In the genomic region with DNA sequence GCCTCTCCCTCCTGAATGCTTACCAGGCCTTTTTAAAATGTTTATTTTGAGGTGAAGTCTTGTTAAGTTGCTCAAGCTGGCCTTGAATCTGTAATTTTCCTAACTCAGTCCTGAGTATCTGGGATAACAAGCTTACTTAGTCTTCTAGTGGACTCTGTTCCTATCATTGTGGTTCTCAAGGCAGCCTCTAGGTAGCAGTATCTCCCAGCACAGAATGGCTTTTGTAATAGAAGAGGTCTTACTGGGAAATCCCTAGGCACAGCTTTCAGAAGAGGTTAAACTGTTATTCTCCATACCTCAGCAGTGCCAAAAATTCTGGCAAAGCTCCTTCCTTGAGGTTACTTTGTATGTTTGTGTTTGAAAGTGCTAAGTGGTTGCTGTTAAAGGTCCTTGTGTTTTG, we compare ENCODE assay signal across 15 mouse cellular contexts. TPM values are rescaled to one million over a fixed set of nuclear protein-coding genes. Genes with fewer than 3 reads are reported as not detected.
DNase-seq lines count a peak whose midpoint lies in the region; ATAC-seq and TF ChIP-seq lines count a peak whose summit lies in the region.
"Had no signal": no experiment of that assay in that cellular context is flagged by ENCODE, and none has a peak within 500 bp of the region (broad histone marks: within the 10 kb centered on the region; RNA-seq: fewer than 3 reads in every experiment).

No protein-coding gene starts in this region.

- peaks cover 91% of the 10 kb centered on the region for H3K36me3 ChIP-seq in limb, embryonic 14.5 days (ENCODE audit: control insufficient read depth, insufficient read depth, low read length)
- H3K36me3 ChIP-seq in limb, embryonic 10.5 days, result peaks cover 97% of the 10 kb centered on the region

- H3K9ac ChIP-seq in limb, embryonic 14.5 days (ENCODE audit: low read depth, low read length, severe bottlenecking), result no peak overlapping the region
- H3K9ac ChIP-seq: hindbrain, embryonic 13.5 days; liver, embryonic 15.5 days had no signal

- no peak for DNase-seq in gastrocnemius, adult 2 months
- DNase-seq in gastrocnemius, adult 18-20 months (ENCODE audit: low spot score), result no peak
- DNase-seq in limb, embryonic 14.5 days (ENCODE audit: low spot score), result peak; percentile 8
- no peak for DNase-seq in limb, embryonic 10.5 days (ENCODE audit: low spot score)
- DNase-seq in ES-CJ7 (ENCODE audit: low read depth, low spot score) (peak; percentile 54), ZHBTc4 (ENCODE audit: low read depth, low spot score) (peak; percentile 40)
- no peak for DNase-seq in spleen, adult 18-20 months
- DNase-seq: adrenal gland, adult 8-10 months; kidney, postnatal 25 days had no signal

- ATAC-seq in limb, embryonic 14.5 days (ENCODE audit: low FRiP score, low read depth), result no peak
- no peak for ATAC-seq in granulocyte monocyte progenitor cell, adult 5-6 weeks (replicated peaks; ENCODE audit: poor library complexity, severe bottlenecking)

- H3K4me1 ChIP-seq in limb, embryonic 14.5 days (ENCODE audit: control insufficient read depth, insufficient read depth, low read length), result no peaks in the 10 kb centered on the region
- no peaks in the 10 kb centered on the region for H3K4me1 ChIP-seq in limb, embryonic 10.5 days
- H3K4me1 ChIP-seq: heart, embryonic 10.5 days; hindbrain, embryonic 13.5 days; liver, embryonic 15.5 days had no signal

- H3K27ac ChIP-seq in gastrocnemius, adult 2 months, result no peak overlapping the region
- H3K27ac ChIP-seq in limb, embryonic 14.5 days (replicated peaks; ENCODE audit: low read depth, low read length), result no peak overlapping the region
- no peak overlapping the region for H3K27ac ChIP-seq in limb, embryonic 10.5 days
- H3K27ac ChIP-seq: heart, embryonic 10.5 days; hindbrain, embryonic 13.5 days; liver, embryonic 15.5 days had no signal

- H3K27me3 ChIP-seq in limb, embryonic 14.5 days (ENCODE audit: control insufficient read depth, insufficient read depth, low read length), result no peaks in the 10 kb centered on the region
- no peaks in the 10 kb centered on the region for H3K27me3 ChIP-seq in limb, embryonic 10.5 days (ENCODE audit: low read depth, poor library complexity, severe bottlenecking)
- H3K27me3 ChIP-seq: hindbrain, embryonic 13.5 days; liver, embryonic 15.5 days had no signal

- H3K9me3 ChIP-seq in limb, embryonic 14.5 days (ENCODE audit: control insufficient read depth, low read length), result no peaks in the 10 kb centered on the region
- H3K9me3 ChIP-seq in limb, embryonic 10.5 days (replicated peaks), result no peaks in the 10 kb centered on the region
- H3K9me3 ChIP-seq: heart, embryonic 10.5 days; hindbrain, embryonic 13.5 days; liver, embryonic 15.5 days had no signal

- no peak for TF ChIP-seq POLR2A in limb, embryonic 14.5 days (IDR thresholded peaks at IDR 0.05; ENCODE audit: borderline replicate concordance, extremely low read depth, insufficient read depth, insufficient read length)

- H3K4me2 ChIP-seq in limb, embryonic 14.5 days (replicated peaks; ENCODE audit: low read depth, low read length, severe bottlenecking), result no peak overlapping the region
- H3K4me2 ChIP-seq: hindbrain, embryonic 13.5 days; liver, embryonic 15.5 days had no signal

- intact Hi-C loops in gastrocnemius, adult 2 months (cut with DNase I), result no loop called here

- no peak overlapping the region for H3K4me3 ChIP-seq in gastrocnemius, adult 2 months
- no peak overlapping the region for H3K4me3 ChIP-seq in limb, embryonic 14.5 days (replicated peaks; ENCODE audit: low read length)
- H3K4me3 ChIP-seq in limb, embryonic 10.5 days, result no peak overlapping the region
- H3K4me3 ChIP-seq: heart, embryonic 10.5 days; hindbrain, embryonic 13.5 days; liver, embryonic 15.5 days had no signal

- TF ChIP-seq CTCF in gastrocnemius, adult 2 months (IDR thresholded peaks at IDR 0.05), result peak; percentile 21; the same call in 1 of the 2 replicates

RNA-seq across cellular contexts. Expression of gene Pradc1, which starts 13.6 kb away (rescaled TPM):
- total RNA-seq in gastrocnemius, adult 2 months (2021), result 10 to 100 TPM; 14.8 to 15.9 TPM
- total RNA-seq in gastrocnemius, adult 18-20 months (2021), result 10 to 100 TPM; 16.1 to 17.7 TPM
- 27.6 and 30.0 TPM in 2 replicates for polyA plus RNA-seq in limb, embryonic 14.5 days (2012; rRNA removed)
- polyA plus RNA-seq in limb, embryonic 14.5 days (2014; fragmentation: Nextera tagmentation; extraction: Ambion mirVana), result 26.8 and 29.6 TPM in 2 replicates
- polyA plus RNA-seq in limb, embryonic 10.5 days (2016; fragmentation: Nextera tagmentation; extraction: Ambion mirVana), result 23.3 and 29.0 TPM in 2 replicates
- total RNA-seq in granulocyte monocyte progenitor cell, adult 5-6 weeks (2014; fragmentation: Nextera tagmentation), result 26.8 and 31.7 TPM in 2 replicates
- total RNA-seq in granulocyte monocyte progenitor cell, adult 5-6 weeks (2017), result 10.2 and 16.8 TPM in 2 replicates

RNA-seq across cellular contexts. Expression of gene Cct7, which starts 14.1 kb away (rescaled TPM):
- total RNA-seq in gastrocnemius, adult 2 months (2021), result 100 to 1,000 TPM; 127 to 135 TPM
- 100 to 1,000 TPM; 127 to 131 TPM for total RNA-seq in gastrocnemius, adult 18-20 months (2021)
- polyA plus RNA-seq in limb, embryonic 14.5 days (2012; rRNA removed), result 203 and 247 TPM in 2 replicates
- 416 and 417 TPM in 2 replicates for polyA plus RNA-seq in limb, embryonic 14.5 days (2014; fragmentation: Nextera tagmentation; extraction: Ambion mirVana)
- polyA plus RNA-seq in limb, embryonic 10.5 days (2016; fragmentation: Nextera tagmentation; extraction: Ambion mirVana), result 778 and 852 TPM in 2 replicates
- total RNA-seq in granulocyte monocyte progenitor cell, adult 5-6 weeks (2014; fragmentation: Nextera tagmentation), result 218 and 263 TPM in 2 replicates
- 327 and 340 TPM in 2 replicates for total RNA-seq in granulocyte monocyte progenitor cell, adult 5-6 weeks (2017)

RNA-seq across cellular contexts. Expression of gene Smyd5, which starts 33.6 kb away (rescaled TPM):
- 1 to 10 TPM; 8.6 TPM for total RNA-seq in gastrocnemius, adult 2 months (2021)
- total RNA-seq in gastrocnemius, adult 18-20 months (2021), result 1 to 10 TPM; 7.2 to 9.1 TPM
- polyA plus RNA-seq in limb, embryonic 14.5 days (2012; rRNA removed), result 69.5 and 76.0 TPM in 2 replicates
- polyA plus RNA-seq in limb, embryonic 14.5 days (2014; fragmentation: Nextera tagmentation; extraction: Ambion mirVana), result 40.2 and 45.4 TPM in 2 replicates
- 88.0 and 104 TPM in 2 replicates for polyA plus RNA-seq in limb, embryonic 10.5 days (2016; fragmentation: Nextera tagmentation; extraction: Ambion mirVana)
- total RNA-seq in granulocyte monocyte progenitor cell, adult 5-6 weeks (2014; fragmentation: Nextera tagmentation), result 54.1 and 64.2 TPM in 2 replicates
- total RNA-seq in granulocyte monocyte progenitor cell, adult 5-6 weeks (2017), result 50.5 and 56.3 TPM in 2 replicates

RNA-seq across cellular contexts. Expression of gene Fbxo41, which starts 37.4 kb away (rescaled TPM):
- total RNA-seq in gastrocnemius, adult 2 months (2021), result under 1 TPM in 1 of 2 experiments, not detected in 1; 0.03 TPM
- not detected for total RNA-seq in gastrocnemius, adult 18-20 months (2021)
- 1.7 and 2.5 TPM in 2 replicates for polyA plus RNA-seq in limb, embryonic 14.5 days (2012; rRNA removed)
- 0.45 and 0.48 TPM in 2 replicates for polyA plus RNA-seq in limb, embryonic 14.5 days (2014; fragmentation: Nextera tagmentation; extraction: Ambion mirVana)
- polyA plus RNA-seq in limb, embryonic 10.5 days (2016; fragmentation: Nextera tagmentation; extraction: Ambion mirVana), result 0.87 and 2.0 TPM in 2 replicates
- not detected in 2 replicates for total RNA-seq in granulocyte monocyte progenitor cell, adult 5-6 weeks (2014; fragmentation: Nextera tagmentation)
- total RNA-seq in granulocyte monocyte progenitor cell, adult 5-6 weeks (2017), result not detected in 2 replicates
- total RNA-seq: megakaryocyte, adult 5-6 weeks had no signal
- polyA plus RNA-seq: liver, embryonic 15.5 days had no signal

RNA-seq across cellular contexts. Expression of gene Noto, which starts 41.7 kb away (rescaled TPM):
- not detected for total RNA-seq in gastrocnemius, adult 2 months (2021)
- total RNA-seq in gastrocnemius, adult 18-20 months (2021), result not detected
- polyA plus RNA-seq in limb, embryonic 14.5 days (2012; rRNA removed), result not detected in 2 replicates
- polyA plus RNA-seq in limb, embryonic 14.5 days (2014; fragmentation: Nextera tagmentation; extraction: Ambion mirVana), result not detected in 2 replicates
- polyA plus RNA-seq in limb, embryonic 10.5 days (2016; fragmentation: Nextera tagmentation; extraction: Ambion mirVana), result not detected in 2 replicates
- total RNA-seq in granulocyte monocyte progenitor cell, adult 5-6 weeks (2014; fragmentation: Nextera tagmentation), result not detected in 2 replicates
- not detected in 2 replicates for total RNA-seq in granulocyte monocyte progenitor cell, adult 5-6 weeks (2017)
- total RNA-seq: adrenal gland, adult 8-10 months; left cerebral cortex, adult 18-20 months; megakaryocyte, adult 5-6 weeks had no signal
- polyA plus RNA-seq: heart, embryonic 10.5 days; hindbrain, embryonic 13.5 days; liver, embryonic 15.5 days had no signal

Comparison
In these comparisons a context has a peak if more than half of its experiments do, and no peak if none do; other contexts are left out.
1. DNase-seq: peak in limb, embryonic 14.5 days (single experiment), ES-CJ7 (single experiment) and ZHBTc4 (single experiment); none in gastrocnemius, adult 2 months (single experiment), gastrocnemius, adult 18-20 months (single experiment), limb, embryonic 10.5 days (single experiment) and spleen, adult 18-20 months (0 of 2).
2. RNA of gene Smyd5, which starts 33.6 kb away (total RNA-seq): 50.5 to 64.2 TPM in granulocyte monocyte progenitor cell, adult 5-6 weeks; 7.2 to 9.1 TPM in gastrocnemius, adult 18-20 months and 8.6 TPM in gastrocnemius, adult 2 months; every median in the first group is over 4 times any median in the second.